Mouse (Mus musculus) bone marrow macrophage, adult 2 months (primary cell): ENCODE results near the gene Gm17190.

ENCODE experiments used
- CTCF ChIP-seq: IDR thresholded peaks from 2 replicates; pipeline ENCODE4 v1.5.1; 2012; ENCODE audit warnings: low read depth, mild to moderate bottlenecking, low read length, moderate library complexity
- POLR2A ChIP-seq: IDR thresholded peaks from 2 replicates; pipeline ENCODE4 v1.6.1; 2012; ENCODE audit warnings: mild to moderate bottlenecking, low read depth, low read length, borderline replicate concordance

GRCm38 (mm10) chr13:96039536-96039935, 42.3 kb upstream of the Gm17190 start:
- no peak for TF ChIP-seq POLR2A
- no peak for TF ChIP-seq CTCF
